23 mouse cellular contexts compared by ENCODE assay signal in genomic region chr8:123047827-123048226, GRCm38 (mm10). TPM values are rescaled to one million over a fixed set of nuclear protein-coding genes. Genes with fewer than 3 reads are reported as not detected.
DNase-seq lines count a peak whose midpoint lies in the region; ATAC-seq and TF ChIP-seq lines count a peak whose summit lies in the region.
"Had no signal": no experiment of that assay in that cellular context is flagged by ENCODE, and none has a peak within 500 bp of the region (broad histone marks: within the 10 kb centered on the region; RNA-seq: fewer than 3 reads in every experiment).

No protein-coding gene starts in this region.

- no peak overlapping the region for H3K4me2 ChIP-seq in stomach, postnatal 0 days (replicated peaks; ENCODE audit: low read depth)
- H3K4me2 ChIP-seq: embryonic facial prominence, embryonic 15.5 days; forebrain, embryonic 15.5 days; heart, embryonic 13.5 days; hindbrain, embryonic 12.5 days; limb, embryonic 12.5 days; liver, embryonic 11.5 days; midbrain, embryonic 11.5 days had no signal

- intact Hi-C loops in heart, adult 2 months (cut with DNase I): no loop called here

- no peaks in the 10 kb centered on the region for H3K27me3 ChIP-seq in heart, adult 2 months (ENCODE audit: control insufficient read depth, insufficient read depth, low read length)
- no peaks in the 10 kb centered on the region for H3K27me3 ChIP-seq in stomach, postnatal 0 days (ENCODE audit: control insufficient read depth, insufficient read depth, low read length)
- H3K27me3 ChIP-seq: embryonic facial prominence, embryonic 15.5 days; forebrain, embryonic 15.5 days; heart, embryonic 13.5 days; hindbrain, embryonic 12.5 days; limb, embryonic 12.5 days had no signal

- no peaks in the 10 kb centered on the region for H3K79me2 ChIP-seq in heart, adult 2 months (replicated peaks; ENCODE audit: control insufficient read depth, insufficient read depth, low read length)

- H3K4me1 ChIP-seq in heart, adult 2 months (ENCODE audit: control insufficient read depth, insufficient read depth, low read length): peaks cover 5% of the 10 kb centered on the region
- H3K4me1 ChIP-seq in stomach, postnatal 0 days (replicated peaks; ENCODE audit: control insufficient read depth, insufficient read depth): 0 out of 2 replicates have a peak, but pooled peaks cover 3% of the 10 kb centered on the region

- peaks cover 8% of the 10 kb centered on the region; the same call in 1 of the 2 replicates for H3K36me3 ChIP-seq in heart, adult 2 months (ENCODE audit: control insufficient read depth, insufficient read depth, low read length)
- H3K36me3 ChIP-seq in stomach, postnatal 0 days (ENCODE audit: control insufficient read depth, insufficient read depth, low read length): no peaks in the 10 kb centered on the region
- H3K36me3 ChIP-seq: embryonic facial prominence, embryonic 15.5 days; forebrain, embryonic 15.5 days had no signal

- peak; percentile 66 for ATAC-seq in stomach, postnatal 0 days (ENCODE audit: low FRiP score, low TSS enrichment)
- ATAC-seq: forebrain, embryonic 15.5 days had no signal

- no peaks in the 10 kb centered on the region for H3K9me3 ChIP-seq in stomach, postnatal 0 days (ENCODE audit: control insufficient read depth, low read length)
- H3K9me3 ChIP-seq: embryonic facial prominence, embryonic 15.5 days; forebrain, embryonic 15.5 days; heart, embryonic 13.5 days; hindbrain, embryonic 12.5 days; limb, embryonic 12.5 days had no signal

- no peak overlapping the region for H3K27ac ChIP-seq in heart, adult 2 months
- peak overlapping the region; percentile 87 for H3K27ac ChIP-seq in stomach, postnatal 0 days (replicated peaks)
- H3K27ac ChIP-seq: embryonic facial prominence, embryonic 15.5 days; forebrain, embryonic 15.5 days; heart, embryonic 13.5 days; hindbrain, embryonic 12.5 days; limb, embryonic 12.5 days had no signal

- WGBS in heart, adult 2 months: 96% methylated on average over 7 of the region's 7 CpGs
- 55% methylated on average over 7 of the region's 7 CpGs for WGBS in stomach, postnatal 0 days

- DNase-seq in heart, adult 11 months: peak; percentile 79
- DNase-seq in heart, adult 2 months: no peak
- peak; percentile 37 to 40 for DNase-seq in kidney, adult 8-10 months
- DNase-seq in kidney, postnatal 10 days: peak; percentile 32
- DNase-seq in stomach, postnatal 0 days (ENCODE audit: low spot score): peak; percentile 55
- no peak for DNase-seq in cerebellum, postnatal 25 days
- DNase-seq in urinary bladder, postnatal 10 days (ENCODE audit: low spot score): no peak
- DNase-seq in adrenal gland, postnatal 14 days: no peak
- DNase-seq: cerebellum, adult 2 months; cerebellum, postnatal 36 days; embryo, embryonic 11 days; gastrocnemius, postnatal 14 days; heart, adult 18-20 months; heart, postnatal 14 days; liver, postnatal 0 days; thymus, adult 18-20 months had no signal

- TF ChIP-seq CTCF in heart, adult 2 months (IDR thresholded peaks at IDR 0.05): no peak
- no peak for TF ChIP-seq CTCF in stomach, postnatal 0 days (IDR thresholded peaks at IDR 0.05; ENCODE audit: low read depth)

- no peak for TF ChIP-seq POLR2A in heart, adult 2 months (IDR thresholded peaks at IDR 0.05; ENCODE audit: insufficient read depth, low read depth, low read length)

- TF ChIP-seq EP300 in heart, adult 2 months (IDR thresholded peaks at IDR 0.05; ENCODE audit: insufficient read depth, low read depth, low read length): no peak
- no peak for TF ChIP-seq EP300 in stomach, postnatal 0 days (optimal IDR thresholded peaks at IDR 0.05)

- no peak overlapping the region for H3K9ac ChIP-seq in heart, adult 2 months (ENCODE audit: low read depth, low read length)
- H3K9ac ChIP-seq in stomach, postnatal 0 days (ENCODE audit: low read length): no peak overlapping the region
- H3K9ac ChIP-seq: embryonic facial prominence, embryonic 15.5 days; forebrain, embryonic 15.5 days; heart, embryonic 13.5 days; hindbrain, embryonic 12.5 days; limb, embryonic 12.5 days; liver, postnatal 0 days had no signal

- no peak overlapping the region for H3K4me3 ChIP-seq in heart, adult 2 months
- H3K4me3 ChIP-seq in stomach, postnatal 0 days (ENCODE audit: low read depth, low read length): no peak overlapping the region
- H3K4me3 ChIP-seq: embryonic facial prominence, embryonic 15.5 days; forebrain, embryonic 15.5 days; heart, embryonic 13.5 days; hindbrain, embryonic 12.5 days; limb, embryonic 12.5 days had no signal

RNA-seq across cellular contexts. Expression of gene Ankrd11, which starts 5.8 kb away (rescaled TPM):
- 10 to 100 TPM; 68.0 to 76.3 TPM for total RNA-seq in heart, adult 2 months (2021)
- 34.4 and 48.3 TPM in 2 replicates for polyA plus RNA-seq in heart, adult 2 months (2012; rRNA removed)
- 35.0 and 35.8 TPM in 2 replicates for polyA plus RNA-seq in stomach, postnatal 0 days (2015; fragmentation: Nextera tagmentation; extraction: Ambion mirVana)
- 90.6 and 102 TPM in 2 replicates for total RNA-seq in adrenal gland, postnatal 14 days (2021)

RNA-seq across cellular contexts. Expression of gene Spg7, which starts 14.9 kb away (rescaled TPM):
- total RNA-seq in heart, adult 2 months (2021): 10 to 100 TPM; 74.4 to 88.2 TPM
- polyA plus RNA-seq in heart, adult 2 months (2012; rRNA removed): 95.9 and 113 TPM in 2 replicates
- polyA plus RNA-seq in stomach, postnatal 0 days (2015; fragmentation: Nextera tagmentation; extraction: Ambion mirVana): 29.6 and 32.0 TPM in 2 replicates
- 73.2 and 79.6 TPM in 2 replicates for total RNA-seq in adrenal gland, postnatal 14 days (2021)

RNA-seq across cellular contexts. Expression of gene Rpl13, which starts 54.3 kb away (rescaled TPM):
- total RNA-seq in heart, adult 2 months (2021): 100 to 1,000 TPM; 418 to 463 TPM
- 440 and 616 TPM in 2 replicates for polyA plus RNA-seq in heart, adult 2 months (2012; rRNA removed)
- polyA plus RNA-seq in stomach, postnatal 0 days (2015; fragmentation: Nextera tagmentation; extraction: Ambion mirVana): 1,460 and 1,506 TPM in 2 replicates
- total RNA-seq in adrenal gland, postnatal 14 days (2021): 587 and 646 TPM in 2 replicates

Comparison
In these comparisons a context has a peak if more than half of its experiments do, and no peak if none do; other contexts are left out.
1. DNase-seq: peak in heart, adult 11 months (single experiment), kidney, adult 8-10 months (2 of 2), kidney, postnatal 10 days (single experiment) and stomach, postnatal 0 days (single experiment); none in heart, adult 2 months (0 of 2), cerebellum, postnatal 25 days (0 of 2), urinary bladder, postnatal 10 days (single experiment) and adrenal gland, postnatal 14 days (single experiment).